Mouse (Mus musculus): Measurements from ENCODE around the gene Pigt. TPM values are rescaled to one million over a fixed set of nuclear protein-coding genes. Genes with fewer than 3 reads are reported as not detected.

Pigt gene
- 52.1 and 58.7 TPM in 2 replicates for polyA plus RNA-seq (2014; fragmentation: Nextera tagmentation; extraction: Ambion mirVana)

GRCm38 (mm10) chr2:164496847-164497690 is at the start of gene Pigt:
TSS of gene Pigt (plus strand) at chr2:164497520.
- peak within 1 kb of the TSS; percentile 70 for H3K9ac ChIP-seq (ENCODE audit: low read depth, low read length)
- peak; percentile 77 for DNase-seq (ENCODE audit: low spot score)
- peak within 1 kb of the TSS; percentile 82 for H3K4me3 ChIP-seq (ENCODE audit: low read depth, low read length)
- H3K4me2 ChIP-seq, result peak within 1 kb of the TSS; percentile 94
- ATAC-seq (replicated peaks; ENCODE audit: low FRiP score), result peak; percentile 95
- 4% methylated on average over 43 of the region's 43 CpGs for WGBS
- no peaks in the 10 kb centered on the region for H3K9me3 ChIP-seq (ENCODE audit: control insufficient read depth, low read length)
- no peaks in the 10 kb centered on the region for H3K27me3 ChIP-seq (replicated peaks; ENCODE audit: control insufficient read depth, insufficient read depth, low read length)
- peaks cover 12% of the 10 kb centered on the region; the same call in 1 of the 2 replicates for H3K36me3 ChIP-seq (ENCODE audit: control insufficient read depth, insufficient read depth, low read length)
- H3K4me1 ChIP-seq (replicated peaks; ENCODE audit: control insufficient read depth, insufficient read depth, low read length), result peaks cover 11% of the 10 kb centered on the region
- H3K27ac ChIP-seq (ENCODE audit: low read depth, low read length), result peak within 1 kb of the TSS; percentile 30; the same call in 1 of the 2 replicates

- DNase-seq (ENCODE audit: low spot score) (no peak), ATAC-seq (replicated peaks; ENCODE audit: low FRiP score) (no peak)
- Histone ChIP-seq H3K36me3 (ENCODE audit: control insufficient read depth, insufficient read depth, low read length) (no peaks in the 10 kb centered on the region), H3K9me3 (ENCODE audit: control insufficient read depth, low read length) (no peaks in the 10 kb centered on the region), H3K4me3 (ENCODE audit: low read depth, low read length) (no peak overlapping the region), H3K4me1 (replicated peaks; ENCODE audit: control insufficient read depth, insufficient read depth, low read length) (no peaks in the 10 kb centered on the region), H3K9ac (ENCODE audit: low read depth, low read length) (no peak overlapping the region), H3K27ac (ENCODE audit: low read depth, low read length) (no peak overlapping the region), H3K27me3 (replicated peaks; ENCODE audit: control insufficient read depth, insufficient read depth, low read length) (peaks cover 8% of the 10 kb centered on the region), H3K4me2 (no peak overlapping the region)
- WGBS, result 94% methylated on average over 1 of the region's 1 CpGs
Observed at GRCm38 (mm10) chr2:164448140-164448539, 49.2 kb upstream of the Pigt start.

- Histone ChIP-seq H3K36me3 (ENCODE audit: control insufficient read depth, insufficient read depth, low read length) (no peaks in the 10 kb centered on the region), H3K9me3 (ENCODE audit: control insufficient read depth, low read length) (no peaks in the 10 kb centered on the region), H3K27me3 (replicated peaks; ENCODE audit: control insufficient read depth, insufficient read depth, low read length) (peaks cover under 1% of the 10 kb centered on the region; the same call in 1 of the 2 replicates), H3K4me3 (ENCODE audit: low read depth, low read length) (no peak overlapping the region), H3K4me2 (no peak overlapping the region), H3K9ac (ENCODE audit: low read depth, low read length) (no peak overlapping the region), H3K27ac (ENCODE audit: low read depth, low read length) (no peak overlapping the region), H3K4me1 (replicated peaks; ENCODE audit: control insufficient read depth, insufficient read depth, low read length) (no peaks in the 10 kb centered on the region)
- ATAC-seq (replicated peaks; ENCODE audit: low FRiP score), result no peak
- 81% methylated on average over 5 of the region's 5 CpGs for WGBS
- no peak for DNase-seq (ENCODE audit: low spot score)
Observed at GRCm38 (mm10) chr2:164448921-164449320, 48.4 kb upstream of the Pigt start.

DNA sequence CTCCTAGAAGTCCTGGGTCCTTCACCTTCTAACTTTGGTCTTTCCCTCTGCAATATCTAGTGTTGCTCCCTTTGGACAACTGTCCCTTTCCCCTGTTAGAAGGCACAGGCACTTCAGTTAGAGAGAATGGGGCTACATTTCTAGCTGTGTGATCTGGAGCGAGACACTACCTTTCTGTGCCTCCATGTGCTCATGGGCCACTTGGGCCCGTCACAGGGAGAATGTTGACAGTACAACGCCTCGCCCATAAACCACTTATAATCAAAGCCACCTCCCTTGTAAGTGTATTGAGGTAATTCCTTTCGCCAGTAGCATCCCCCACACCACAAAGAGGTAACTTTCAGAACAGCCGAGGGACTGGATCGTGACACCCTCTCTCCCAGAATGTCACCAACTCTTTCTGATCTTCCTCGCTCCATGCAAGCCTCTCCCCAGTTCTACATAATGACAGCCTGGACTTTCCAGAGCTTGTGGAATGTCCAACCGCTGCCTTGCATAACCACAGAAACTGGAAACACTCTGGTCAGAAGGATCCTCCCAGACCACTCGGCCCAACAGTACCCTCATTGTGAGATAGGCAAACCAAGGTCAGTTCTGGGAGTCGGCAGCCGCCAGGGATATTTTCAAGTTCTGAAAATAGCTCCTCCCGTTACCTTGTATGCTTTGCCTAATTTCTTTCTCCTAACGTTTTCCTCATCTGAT is 47.8 kb upstream of the Pigt start:
- Histone ChIP-seq H3K4me3 (ENCODE audit: low read depth, low read length) (no peak overlapping the region), H3K27me3 (replicated peaks; ENCODE audit: control insufficient read depth, insufficient read depth, low read length) (no peaks in the 10 kb centered on the region; the same call in 1 of the 2 replicates), H3K36me3 (ENCODE audit: control insufficient read depth, insufficient read depth, low read length) (no peaks in the 10 kb centered on the region), H3K9me3 (ENCODE audit: control insufficient read depth, low read length) (no peaks in the 10 kb centered on the region), H3K4me1 (replicated peaks; ENCODE audit: control insufficient read depth, insufficient read depth, low read length) (no peaks in the 10 kb centered on the region), H3K27ac (ENCODE audit: low read depth, low read length) (no peak overlapping the region), H3K9ac (ENCODE audit: low read depth, low read length) (no peak overlapping the region), H3K4me2 (no peak overlapping the region)
- no peak for DNase-seq (ENCODE audit: low spot score)
- no peak for ATAC-seq (replicated peaks; ENCODE audit: low FRiP score)
- 82% methylated on average over 14 of the region's 14 CpGs for WGBS

DNA sequence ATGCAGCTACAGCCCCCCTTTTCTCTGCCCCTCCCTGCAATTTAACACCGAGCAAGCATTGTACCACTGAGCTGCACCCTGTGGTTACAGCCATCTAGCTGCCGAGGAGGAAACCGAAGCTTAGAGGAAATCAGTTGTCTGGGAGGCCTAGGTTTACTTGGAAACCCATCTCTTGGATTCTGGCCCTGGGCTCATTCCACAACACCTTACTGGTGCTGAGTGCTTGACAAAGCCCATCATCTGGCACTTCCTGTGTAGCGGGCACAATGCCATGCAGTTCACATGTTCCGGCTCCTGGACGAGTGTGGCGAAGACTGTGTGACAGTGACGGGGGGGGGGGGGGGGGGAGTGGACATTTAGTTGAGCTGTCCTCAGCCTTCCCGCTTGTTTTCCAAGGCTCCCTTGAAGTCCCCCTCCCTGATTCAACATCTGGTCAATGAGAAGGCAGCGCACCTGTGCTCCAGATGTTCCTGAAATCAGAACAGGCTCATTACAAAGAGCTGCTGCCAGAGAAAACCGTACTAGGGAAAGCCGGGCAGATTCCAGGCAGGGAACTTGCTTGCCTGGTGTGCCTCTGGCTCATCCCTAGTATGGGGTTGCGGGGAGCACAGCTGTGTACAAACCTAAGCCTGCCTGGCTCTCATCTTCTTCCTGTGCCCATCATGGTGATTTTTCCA is 45.2 kb upstream of the Pigt start:
- H3K4me2 ChIP-seq, result no peak overlapping the region
- H3K9ac ChIP-seq (ENCODE audit: low read depth, low read length), result no peak overlapping the region
- H3K4me3 ChIP-seq (ENCODE audit: low read depth, low read length), result no peak overlapping the region
- no peaks in the 10 kb centered on the region; the same call in 1 of the 2 replicates for H3K27me3 ChIP-seq (replicated peaks; ENCODE audit: control insufficient read depth, insufficient read depth, low read length)
- DNase-seq (ENCODE audit: low spot score), result no peak
- no peak for ATAC-seq (replicated peaks; ENCODE audit: low FRiP score)
- H3K9me3 ChIP-seq (ENCODE audit: control insufficient read depth, low read length), result no peaks in the 10 kb centered on the region
- H3K36me3 ChIP-seq (ENCODE audit: control insufficient read depth, insufficient read depth, low read length), result no peaks in the 10 kb centered on the region
- no peak overlapping the region for H3K27ac ChIP-seq (ENCODE audit: low read depth, low read length)
- WGBS, result 58% methylated on average over 13 of the region's 13 CpGs
- peaks cover 11% of the 10 kb centered on the region; the same call in 1 of the 2 replicates for H3K4me1 ChIP-seq (replicated peaks; ENCODE audit: control insufficient read depth, insufficient read depth, low read length)

DNA sequence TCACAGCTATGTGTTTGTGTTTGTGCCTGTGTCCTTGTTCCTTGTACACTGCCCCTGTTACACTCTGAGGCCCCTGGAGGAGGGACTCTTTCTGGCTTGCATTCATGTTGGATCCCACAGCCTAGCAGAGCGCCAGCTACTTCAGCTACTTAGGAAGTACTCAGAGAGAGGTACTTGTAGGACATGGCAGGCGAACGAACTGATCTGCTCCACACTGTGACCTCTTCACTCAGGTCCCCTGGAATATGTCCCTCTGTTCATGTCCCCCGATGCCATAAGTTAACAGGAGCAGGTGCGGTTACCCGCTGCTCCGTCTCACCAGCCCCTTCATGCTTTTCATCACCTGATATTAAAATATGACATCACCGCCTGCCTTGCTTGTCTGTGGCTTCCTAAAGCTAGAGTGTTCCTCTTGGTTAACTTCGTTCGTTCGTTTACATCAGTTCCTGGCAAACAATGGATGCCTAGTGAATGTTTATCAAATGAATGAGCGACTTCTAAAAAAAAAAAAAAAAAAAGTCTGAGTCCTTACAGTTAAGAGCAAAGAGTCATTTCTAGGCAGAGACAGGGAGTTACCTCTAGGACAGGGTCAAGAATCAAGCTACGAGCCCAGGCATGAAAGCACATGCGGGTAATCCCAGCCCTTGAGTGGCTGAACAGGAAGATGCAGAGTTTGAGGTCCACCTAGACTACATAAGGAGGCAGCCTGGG is 44.1 kb upstream of the Pigt start:
- ATAC-seq (replicated peaks; ENCODE audit: low FRiP score), result no peak
- H3K27ac ChIP-seq (ENCODE audit: low read depth, low read length), result no peak overlapping the region
- H3K4me1 ChIP-seq (replicated peaks; ENCODE audit: control insufficient read depth, insufficient read depth, low read length), result peaks cover 11% of the 10 kb centered on the region; the same call in 1 of the 2 replicates
- no peak for DNase-seq (ENCODE audit: low spot score)
- no peak overlapping the region for H3K4me2 ChIP-seq
- no peaks in the 10 kb centered on the region; the same call in 1 of the 2 replicates for H3K27me3 ChIP-seq (replicated peaks; ENCODE audit: control insufficient read depth, insufficient read depth, low read length)
- H3K4me3 ChIP-seq (ENCODE audit: low read depth, low read length), result no peak overlapping the region
- 72% methylated on average over 14 of the region's 14 CpGs for WGBS
- H3K9me3 ChIP-seq (ENCODE audit: control insufficient read depth, low read length), result no peaks in the 10 kb centered on the region
- no peak overlapping the region for H3K9ac ChIP-seq (ENCODE audit: low read depth, low read length)
- H3K36me3 ChIP-seq (ENCODE audit: control insufficient read depth, insufficient read depth, low read length), result no peaks in the 10 kb centered on the region

- Histone ChIP-seq H3K9ac (ENCODE audit: low read depth, low read length) (no peak overlapping the region), H3K27ac (ENCODE audit: low read depth, low read length) (no peak overlapping the region), H3K4me2 (no peak overlapping the region), H3K36me3 (ENCODE audit: control insufficient read depth, insufficient read depth, low read length) (no peaks in the 10 kb centered on the region), H3K27me3 (replicated peaks; ENCODE audit: control insufficient read depth, insufficient read depth, low read length) (no peaks in the 10 kb centered on the region; the same call in 1 of the 2 replicates), H3K4me3 (ENCODE audit: low read depth, low read length) (no peak overlapping the region), H3K9me3 (ENCODE audit: control insufficient read depth, low read length) (no peaks in the 10 kb centered on the region), H3K4me1 (replicated peaks; ENCODE audit: control insufficient read depth, insufficient read depth, low read length) (peaks cover 11% of the 10 kb centered on the region; the same call in 1 of the 2 replicates)
- 61% methylated on average over 7 of the region's 7 CpGs for WGBS
- no peak for ATAC-seq (replicated peaks; ENCODE audit: low FRiP score)
- no peak for DNase-seq (ENCODE audit: low spot score)
Observed at GRCm38 (mm10) chr2:164453887-164454500, 43.3 kb upstream of the Pigt start.
